Mouse (Mus musculus) midbrain, embryonic 11.5 days (tissue): ENCODE data around the gene Fastk. TPM values are rescaled to one million over a fixed set of nuclear protein-coding genes. Genes with fewer than 3 reads are reported as not detected.
A peak's percentile ranks its signal among the peaks of the same experiment; 100 is the strongest.

ENCODE experiments used
- ATAC-seq: fragments of 200-750 bp; cut with Nextera tagmentation; 2 replicates; pipeline ENCODE4 v1.8.0; 2017; ENCODE audit warnings: moderate TSS enrichment, moderate library complexity; ENCODE audit not compliant: low FRiP score
- DNase-seq: peaks from one replicate; pipeline ENCODE4 v3.0.0; 2015; ENCODE audit warnings: low spot score; ENCODE audit errors: missing footprints
- H3K27ac ChIP-seq: fragments of 300-500 bp; sonication (generic); 2 replicates; pipeline ENCODE4 v1.5.1; 2014; ENCODE audit warnings: low read depth, low read length
- H3K27me3 ChIP-seq: fragments of 300-500 bp; sonication (generic); 2 replicates; pipeline ENCODE4 v1.6.1; 2014; ENCODE audit warnings: mild to moderate bottlenecking, low read length, moderate library complexity, mixed read lengths; ENCODE audit not compliant: control insufficient read depth, insufficient read depth
- H3K36me3 ChIP-seq: fragments of 300-500 bp; sonication (generic); 2 replicates; pipeline ENCODE4 v1.6.1; 2014; ENCODE audit warnings: mild to moderate bottlenecking, low read length, moderate library complexity, mixed read lengths; ENCODE audit not compliant: control insufficient read depth, insufficient read depth
- H3K4me1 ChIP-seq: fragments of 300-500 bp; sonication (generic); 2 replicates; pipeline ENCODE4 v1.6.1; 2014; ENCODE audit warnings: low read length; ENCODE audit not compliant: control insufficient read depth, insufficient read depth
- H3K4me2 ChIP-seq: fragments of 300-500 bp; sonication (generic); 2 replicates; pipeline ENCODE4 v1.6.1; 2014; ENCODE audit warnings: mild to moderate bottlenecking, moderate library complexity
- H3K4me3 ChIP-seq: fragments of 300-500 bp; sonication (generic); 2 replicates; pipeline ENCODE4 v1.5.1; 2014; ENCODE audit warnings: low read depth, low read length
- H3K9ac ChIP-seq: fragments of 300-500 bp; sonication (generic); 2 replicates; pipeline ENCODE4 v1.6.1; 2014; ENCODE audit warnings: low read length
- H3K9me3 ChIP-seq: fragments of 300-500 bp; sonication (generic); 2 replicates; pipeline ENCODE4 v1.6.1; 2016; ENCODE audit warnings: low read length; ENCODE audit not compliant: control insufficient read depth
- WGBS: fragments of 180-500 bp; shearing (Covaris S2); extraction: QIAGEN DNeasy Blood & Tissue Kit; methylation state at CpG from one replicate; pipeline ENCODE4 v1.1.7; 2014; 5-methylcytosine and 5-hydroxymethylcytosine counted together
- polyA plus RNA-seq: library from polyadenylated mRNA; unstranded; fragments of >200 nt; fragmentation: Nextera tagmentation; extraction: Ambion mirVana; gene quantifications from 2 replicates; pipeline ENCODE4 v1.2.1, GENCODE M21; 2014

The Fastk gene
- polyA plus RNA-seq, 1 experiment from 2014 or later: 84.6 TPM

- Histone ChIP-seq H3K4me3 (no peak overlapping the region), H3K4me2 (peak overlapping the region; percentile 23; the same call in 1 of the 2 replicates), H3K9ac (0 out of 2 replicates have a peak overlapping the region, but pooled peaks have one; percentile 2)
These were observed 17.8 kb downstream of the Fastk start for GRCm38 (mm10) chr5:24427285-24427633.

DNA sequence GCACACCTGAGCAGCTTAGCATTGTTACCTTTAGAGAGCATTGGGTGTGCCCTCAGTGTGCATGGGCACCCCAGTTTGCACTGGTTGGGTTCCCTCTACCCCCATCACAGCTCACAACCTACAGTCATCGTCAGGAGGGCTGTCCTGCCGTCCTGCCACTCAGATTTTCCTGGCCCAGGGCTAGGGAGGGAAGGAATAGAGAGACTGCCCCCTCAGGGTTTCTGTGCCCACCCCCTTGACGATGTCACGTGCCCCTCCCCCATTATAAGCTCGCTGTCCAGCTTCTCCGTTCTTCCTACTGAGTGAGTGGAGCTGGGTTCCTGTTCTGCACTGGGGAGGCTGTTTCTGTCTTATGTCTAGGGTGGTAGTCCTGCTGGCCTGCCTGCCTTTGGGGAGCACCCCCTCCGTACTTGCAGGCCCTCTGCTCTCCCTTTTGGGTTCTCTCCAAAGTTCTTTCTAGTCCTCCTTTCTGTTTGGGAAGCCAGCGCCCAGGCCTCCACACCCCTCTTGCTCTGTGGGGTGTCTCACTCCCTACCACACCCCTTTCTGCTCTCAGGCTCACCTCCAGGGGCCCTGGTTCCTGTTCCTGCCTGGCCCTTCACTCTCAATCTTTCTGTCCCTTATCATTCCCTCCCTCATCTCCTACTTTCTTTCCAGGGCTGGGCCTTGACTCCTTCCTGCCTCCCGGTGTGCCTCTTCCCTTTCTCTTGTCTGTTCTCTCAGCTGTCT is 18.4 kb downstream of the Fastk start:
- H3K27ac ChIP-seq: no peak overlapping the region
- DNase-seq (no peak), ATAC-seq (no peak)
- H3K9me3 ChIP-seq: no peaks in the 10 kb centered on the region
- 7% methylated on average over 9 of the region's 9 CpGs for WGBS
- H3K9ac ChIP-seq: 0 out of 2 replicates have a peak overlapping the region, but pooled peaks have one; percentile 2
- H3K4me3 ChIP-seq: peak overlapping the region; percentile 59
- peak overlapping the region; percentile 79 for H3K4me2 ChIP-seq
- H3K27me3 ChIP-seq: no peaks in the 10 kb centered on the region
- H3K36me3 ChIP-seq: peaks cover 3% of the 10 kb centered on the region; the same call in 1 of the 2 replicates
- H3K4me1 ChIP-seq: peaks cover 49% of the 10 kb centered on the region

More at GRCm38 (mm10) chr5:24427285-24427633, 17.8 kb downstream of the Fastk start:
- Histone ChIP-seq H3K4me1 (peaks cover 49% of the 10 kb centered on the region), H3K27ac (no peak overlapping the region), H3K36me3 (peaks cover 7% of the 10 kb centered on the region), H3K9me3 (no peaks in the 10 kb centered on the region), H3K27me3 (no peaks in the 10 kb centered on the region)
- DNase-seq (no peak), ATAC-seq (no peak)
- 15% methylated on average over 12 of the region's 12 CpGs for WGBS

GRCm38 (mm10) chr5:24426037-24426432 is 19.1 kb downstream of the Fastk start:
- H3K36me3 ChIP-seq: no peaks in the 10 kb centered on the region; the same call in 1 of the 2 replicates
- H3K27me3 ChIP-seq: no peaks in the 10 kb centered on the region
- peak overlapping the region; percentile 59 for H3K4me3 ChIP-seq
- peak overlapping the region; percentile 79 for H3K4me2 ChIP-seq
- no peaks in the 10 kb centered on the region for H3K9me3 ChIP-seq
- H3K4me1 ChIP-seq: peaks cover 49% of the 10 kb centered on the region
- peak overlapping the region; percentile 41; the same call in 1 of the 2 replicates for H3K27ac ChIP-seq
- ATAC-seq: peak; percentile 10; the same call in 1 of the 2 replicates
- DNase-seq: peak; percentile 90
- H3K9ac ChIP-seq: peak overlapping the region; percentile 70
- WGBS: 0% methylated on average over 10 of the region's 10 CpGs

GRCm38 (mm10) chr5:24425421-24426036 is 19.6 kb downstream of the Fastk start:
- H3K9ac ChIP-seq: peak overlapping the region; percentile 70
- peak overlapping the region; percentile 59 for H3K4me3 ChIP-seq
- H3K4me2 ChIP-seq: peak overlapping the region; percentile 79
- WGBS: under 1% methylated on average over 26 of the region's 30 CpGs
- DNase-seq (peak; percentile 97), ATAC-seq (peak; percentile 8; the same call in 1 of the 2 replicates)
- H3K36me3 ChIP-seq: no peaks in the 10 kb centered on the region; the same call in 1 of the 2 replicates
- H3K27ac ChIP-seq: peak overlapping the region; percentile 41; the same call in 1 of the 2 replicates
- H3K27me3 ChIP-seq: no peaks in the 10 kb centered on the region
- peaks cover 49% of the 10 kb centered on the region for H3K4me1 ChIP-seq
- no peaks in the 10 kb centered on the region for H3K9me3 ChIP-seq

GRCm38 (mm10) chr5:24424861-24425411 is 20.2 kb downstream of the Fastk start:
- Histone ChIP-seq H3K9ac (peak overlapping the region; percentile 70), H3K4me1 (peaks cover 49% of the 10 kb centered on the region), H3K4me2 (peak overlapping the region; percentile 79), H3K27me3 (no peaks in the 10 kb centered on the region), H3K4me3 (peak overlapping the region; percentile 59), H3K27ac (peak overlapping the region; percentile 41; the same call in 1 of the 2 replicates), H3K36me3 (no peaks in the 10 kb centered on the region; the same call in 1 of the 2 replicates), H3K9me3 (no peaks in the 10 kb centered on the region)
- ATAC-seq (peak; percentile 22; the same call in 1 of the 2 replicates), DNase-seq (peak; percentile 100)
- under 1% methylated on average over 51 of the region's 60 CpGs for WGBS

GRCm38 (mm10) chr5:24424004-24424781 is 20.9 kb downstream of the Fastk start:
- Histone ChIP-seq H3K36me3 (peaks cover 2% of the 10 kb centered on the region; the same call in 1 of the 2 replicates), H3K9me3 (no peaks in the 10 kb centered on the region), H3K4me1 (peaks cover 49% of the 10 kb centered on the region), H3K27me3 (no peaks in the 10 kb centered on the region), H3K4me2 (peak overlapping the region; percentile 79), H3K9ac (peak overlapping the region; percentile 76), H3K27ac (peak overlapping the region; percentile 72), H3K4me3 (peak overlapping the region; percentile 59)
- ATAC-seq (no peak), DNase-seq (no peak)
- 17% methylated on average over 21 of the region's 21 CpGs for WGBS

DNA sequence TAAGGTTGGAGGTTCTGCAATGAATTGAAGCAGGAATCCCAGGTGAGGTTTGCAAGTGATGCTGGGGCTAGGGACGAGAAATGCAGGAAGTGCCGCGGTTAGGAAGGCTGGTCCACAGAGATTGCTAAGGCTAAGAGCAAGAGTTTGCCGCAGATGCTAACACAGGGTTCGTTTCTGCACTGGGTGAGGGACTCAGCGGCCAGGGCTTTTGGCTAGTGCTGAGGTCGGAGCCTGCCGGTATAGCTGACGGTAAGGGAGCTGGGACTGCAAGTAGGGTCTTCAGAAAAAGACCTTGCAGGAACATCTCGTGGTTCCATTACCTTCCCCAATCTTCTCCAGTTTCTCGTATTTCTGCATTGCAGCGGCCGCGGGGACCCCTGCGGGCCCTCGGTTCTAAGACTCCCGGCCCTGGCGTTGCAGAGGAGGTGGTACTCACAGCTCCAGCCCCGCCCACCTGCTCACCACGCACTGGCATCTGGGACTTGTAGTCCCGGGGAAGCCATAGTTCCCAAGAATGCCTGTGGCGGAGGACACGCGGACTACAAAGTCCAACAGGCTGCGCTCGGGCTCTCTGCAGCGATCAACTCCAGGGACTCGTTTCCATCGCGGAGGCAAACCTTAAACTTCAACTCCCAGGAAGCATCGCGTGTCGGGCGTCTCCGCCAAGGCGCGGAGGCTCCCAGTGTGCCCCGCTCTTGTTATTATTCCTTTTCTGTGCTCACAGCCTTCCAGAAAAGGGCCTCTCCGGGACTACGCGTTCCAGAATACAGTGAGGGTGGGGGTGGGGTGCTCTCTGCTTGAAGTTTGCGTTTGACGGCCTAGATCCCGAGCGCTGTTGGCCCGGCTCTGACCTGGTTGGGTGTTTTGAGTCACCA is 21.7 kb downstream of the Fastk start, which contains the start of the genes Cdk5 and Slc4a2:
TSS of gene Cdk5 (minus strand) at position 402 of the 875 bp plus-strand sequence.
TSS of gene Slc4a2 (plus strand) at position 709 of the 875 bp plus-strand sequence.
- H3K4me1 ChIP-seq: peaks cover 45% of the 10 kb centered on the region
- H3K9me3 ChIP-seq: no peaks in the 10 kb centered on the region
- no peaks in the 10 kb centered on the region for H3K27me3 ChIP-seq
- peak within 1 kb of the TSS; percentile 84 for H3K9ac ChIP-seq
- H3K27ac ChIP-seq: peak within 1 kb of the TSS; percentile 72
- DNase-seq (peak; percentile 100), ATAC-seq (peak; percentile 93)
- H3K36me3 ChIP-seq: peaks cover 4% of the 10 kb centered on the region; the same call in 1 of the 2 replicates
- H3K4me3 ChIP-seq: peak within 1 kb of the TSS; percentile 59
- WGBS: under 1% methylated on average over 46 of the region's 46 CpGs
- peak within 1 kb of the TSS; percentile 79 for H3K4me2 ChIP-seq
